Mouse (Mus musculus) bone marrow macrophage, adult 2 months (primary cell): ENCODE measurements around the gene Trafd1.

ENCODE experiments used
- CTCF ChIP-seq: IDR thresholded peaks from 2 replicates; pipeline ENCODE4 v1.5.1; 2012; ENCODE audit warnings: low read depth, mild to moderate bottlenecking, low read length, moderate library complexity
- POLR2A ChIP-seq: IDR thresholded peaks from 2 replicates; pipeline ENCODE4 v1.6.1; 2012; ENCODE audit warnings: mild to moderate bottlenecking, low read depth, low read length, borderline replicate concordance

GRCm38 (mm10) chr5:121420721-121421120 lies 35.3 kb upstream of the Trafd1 start:
- no peak for TF ChIP-seq CTCF
- no peak for TF ChIP-seq POLR2A
